Mouse (Mus musculus) cerebellum, postnatal 36 days (tissue): ENCODE measurements around the gene Tnip1.

ENCODE experiments used
- DNase-seq, 2 experiments: peaks; one replicate each; pipeline ENCODE4 v3.0.0; 2021 to 2022; ENCODE audit warnings: mixed read lengths in 2 of 2

Gene Tnip1

DNA sequence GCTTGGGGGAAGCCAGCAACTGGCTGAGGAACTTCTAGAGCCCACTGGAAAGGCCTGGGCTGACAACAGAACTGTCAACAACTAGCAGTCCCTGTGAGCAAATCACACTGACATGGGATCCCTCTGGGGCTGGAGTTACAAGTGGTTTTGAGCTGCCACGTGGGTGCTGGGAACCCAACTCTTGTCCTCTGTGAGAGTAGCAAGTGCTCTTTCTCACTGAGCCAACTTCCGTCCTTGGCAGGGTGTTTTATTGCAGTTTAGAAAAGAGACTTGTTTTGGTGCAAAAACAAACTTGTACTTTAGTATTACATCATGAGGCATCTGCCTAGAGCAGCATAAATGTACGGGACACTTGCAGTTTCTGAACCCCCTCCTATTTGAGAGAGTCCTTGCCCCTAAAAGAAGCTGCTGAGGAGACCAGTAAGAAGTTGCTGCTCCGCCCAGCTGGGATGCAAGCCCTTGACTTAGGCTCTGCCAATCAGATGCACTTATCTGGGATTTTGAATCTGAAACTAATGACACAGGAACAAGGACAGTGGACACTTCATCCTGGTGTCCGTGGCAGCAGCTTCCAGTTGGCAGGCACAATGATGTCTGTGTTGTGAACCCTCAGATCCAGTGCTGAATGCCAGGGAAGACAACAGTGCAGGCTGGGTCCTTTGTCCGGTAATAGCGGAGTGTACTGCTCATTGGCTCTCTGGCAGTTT lies 90.7 kb downstream of the Tnip1 start:
- no peak for DNase-seq

DNA sequence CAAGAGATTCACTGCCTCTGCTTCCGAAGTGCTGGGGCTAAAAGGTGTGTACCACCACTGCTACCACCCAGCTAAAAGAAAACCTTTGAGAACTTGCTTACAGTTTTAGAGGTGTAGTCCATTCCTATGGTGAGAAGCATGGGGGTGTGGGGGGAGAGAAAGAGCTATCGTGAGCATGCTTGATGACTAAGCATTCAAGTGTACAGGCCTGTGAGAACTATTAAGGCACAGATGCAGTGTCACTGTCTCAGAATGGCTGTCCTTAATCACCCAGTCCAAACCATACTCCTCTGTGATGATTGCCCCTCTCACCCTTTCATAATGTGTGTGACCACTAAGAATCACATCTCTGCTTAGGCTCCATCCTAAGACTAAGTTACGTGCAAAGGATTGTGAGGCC lies 93.4 kb downstream of the Tnip1 start:
- no peak for DNase-seq

DNA sequence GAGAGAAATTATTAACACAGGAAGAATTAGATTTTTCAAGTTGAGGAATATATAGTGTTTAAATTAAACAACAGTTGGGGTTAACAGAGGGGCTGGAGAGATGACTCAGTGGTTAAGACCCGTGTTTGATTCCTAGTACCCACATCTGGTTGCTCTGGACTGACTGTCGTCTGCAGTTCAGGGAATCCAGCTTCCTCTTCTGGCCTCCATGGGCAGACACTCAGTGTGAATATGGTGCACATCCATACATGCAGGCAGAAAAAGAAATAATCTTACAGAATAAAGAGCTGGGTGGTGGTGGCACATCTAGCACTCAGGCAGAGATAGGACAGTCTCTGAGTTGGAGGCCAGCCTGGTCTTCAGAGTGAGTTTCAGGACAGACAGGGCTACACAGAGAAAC lies 94.3 kb downstream of the Tnip1 start:
- no peak for DNase-seq

DNA sequence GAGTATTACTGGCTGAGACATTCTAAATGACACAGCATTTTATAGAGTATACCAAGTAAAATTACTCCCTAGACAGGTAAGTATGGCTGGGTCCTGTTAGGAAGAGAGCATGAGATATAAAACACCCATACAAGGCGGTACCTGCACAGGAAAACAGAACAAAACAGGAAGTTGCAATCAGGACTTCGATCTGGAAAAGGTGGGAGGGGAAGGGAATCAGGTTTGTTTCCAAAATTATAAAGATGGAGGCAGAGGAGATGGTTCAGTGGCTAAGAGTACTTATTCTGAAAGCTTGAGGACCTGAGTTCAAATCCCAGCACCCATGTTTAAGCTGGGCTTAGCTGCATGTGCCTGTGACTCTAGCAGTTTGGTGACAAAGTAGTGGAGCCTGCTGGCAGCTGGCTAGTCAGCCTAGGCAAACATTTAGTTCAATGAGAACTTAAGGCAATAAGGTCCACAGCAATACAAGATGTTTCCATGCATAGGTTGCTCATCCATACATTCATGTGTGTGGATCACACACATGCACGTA lies 94.7 kb downstream of the Tnip1 start:
- DNase-seq: no peak

DNA sequence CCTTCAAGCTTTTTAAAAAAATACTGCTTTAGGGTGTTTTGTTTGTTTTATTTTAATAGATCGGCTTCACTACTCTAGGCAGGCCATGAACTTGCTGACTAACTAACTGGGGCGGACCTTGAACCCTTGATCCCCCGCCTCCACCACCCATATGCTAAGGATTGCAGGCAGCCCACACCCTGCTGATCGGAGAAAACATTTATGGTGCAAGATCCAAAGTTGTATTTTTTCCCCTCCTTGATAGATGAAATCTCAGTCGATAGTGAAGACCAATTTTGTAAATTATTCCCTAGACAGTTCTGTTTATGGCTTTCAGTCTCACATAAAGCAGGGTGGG lies 95.7 kb downstream of the Tnip1 start:
- no peak for DNase-seq

DNA sequence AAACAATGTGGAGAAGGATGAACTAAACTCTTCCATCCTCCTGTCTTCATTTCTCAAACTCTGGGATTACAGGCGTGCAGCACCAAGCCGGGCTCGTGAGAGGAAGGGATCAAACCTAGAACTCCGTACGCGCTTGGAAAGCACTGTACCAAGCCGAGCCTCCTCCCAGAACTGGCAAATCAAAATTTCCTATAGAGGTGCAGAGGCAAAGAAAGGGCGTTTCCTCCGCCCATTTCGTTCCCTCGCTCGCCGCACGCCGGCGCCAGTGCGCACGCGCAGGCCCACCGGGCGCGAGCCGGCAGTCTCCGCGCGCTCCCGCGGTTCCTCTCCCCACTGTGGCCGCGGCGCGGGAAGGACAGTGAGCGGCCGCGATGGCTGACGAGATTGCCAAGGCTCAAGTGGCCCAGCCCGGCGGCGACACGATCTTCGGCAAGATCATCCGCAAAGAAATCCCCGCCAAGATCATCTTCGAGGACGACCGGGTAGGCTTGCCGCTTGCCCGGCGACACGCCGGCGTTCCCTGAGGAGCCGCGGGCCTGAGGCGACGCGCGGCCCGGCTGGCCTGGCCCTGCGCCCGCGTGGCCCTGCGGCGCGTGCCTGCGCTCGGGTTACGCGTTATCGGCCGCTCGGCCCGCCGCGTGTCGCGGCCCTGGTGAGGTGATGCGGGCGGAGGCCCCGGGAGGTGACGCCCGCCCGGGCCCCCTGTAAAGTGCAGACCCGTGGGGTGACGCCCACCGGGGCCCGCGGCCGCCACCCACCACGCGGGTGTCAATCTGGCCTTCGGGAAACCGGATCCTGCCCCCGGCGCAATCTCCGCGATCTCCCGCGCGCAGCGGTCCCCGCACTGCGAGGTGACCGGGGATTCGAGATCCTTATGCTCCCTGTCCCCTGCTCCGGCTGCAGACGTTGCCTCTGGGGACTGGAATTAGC lies 96.3 kb downstream of the Tnip1 start, which contains the start of gene Hint1:
Gene Hint1 (plus strand): TSS at position 265 of the 930 bp plus-strand sequence.
- DNase-seq: peak; percentile 93 to 95

DNA sequence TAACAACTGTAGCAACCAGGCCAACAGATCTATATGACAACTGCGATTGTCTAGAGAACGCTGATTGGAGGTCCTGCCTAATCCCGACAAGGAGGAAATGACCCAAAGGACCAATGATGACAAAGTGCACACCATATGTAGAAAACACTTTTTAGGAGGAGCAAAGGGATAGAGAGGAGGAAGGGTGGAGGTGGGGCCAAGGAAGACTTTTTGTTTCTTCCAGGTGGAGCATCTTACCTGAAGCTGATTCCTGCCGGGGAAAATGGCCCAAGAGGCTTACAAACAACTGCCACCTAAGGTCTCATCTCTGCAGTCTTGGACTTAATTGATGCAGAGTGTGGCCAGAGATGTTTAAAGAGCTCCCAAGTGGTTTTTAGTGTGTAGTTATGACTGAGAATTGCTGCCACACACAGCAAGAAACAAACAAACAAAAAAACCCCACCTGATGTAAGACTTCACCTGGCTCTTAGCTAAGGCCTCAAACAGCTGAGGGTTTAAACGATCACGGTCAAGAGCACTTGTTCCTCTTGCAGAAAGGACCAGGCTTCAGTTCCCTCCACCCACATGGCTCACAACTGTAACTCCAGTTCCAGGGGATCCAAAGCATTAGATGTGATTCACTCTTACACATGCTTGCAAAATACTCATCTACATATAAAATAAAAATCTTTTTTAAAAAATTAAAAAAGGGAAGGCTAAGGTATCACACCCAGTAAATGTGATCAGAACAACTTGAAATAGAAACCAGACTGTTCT lies 97.2 kb downstream of the Tnip1 start:
- DNase-seq: no peak

DNA sequence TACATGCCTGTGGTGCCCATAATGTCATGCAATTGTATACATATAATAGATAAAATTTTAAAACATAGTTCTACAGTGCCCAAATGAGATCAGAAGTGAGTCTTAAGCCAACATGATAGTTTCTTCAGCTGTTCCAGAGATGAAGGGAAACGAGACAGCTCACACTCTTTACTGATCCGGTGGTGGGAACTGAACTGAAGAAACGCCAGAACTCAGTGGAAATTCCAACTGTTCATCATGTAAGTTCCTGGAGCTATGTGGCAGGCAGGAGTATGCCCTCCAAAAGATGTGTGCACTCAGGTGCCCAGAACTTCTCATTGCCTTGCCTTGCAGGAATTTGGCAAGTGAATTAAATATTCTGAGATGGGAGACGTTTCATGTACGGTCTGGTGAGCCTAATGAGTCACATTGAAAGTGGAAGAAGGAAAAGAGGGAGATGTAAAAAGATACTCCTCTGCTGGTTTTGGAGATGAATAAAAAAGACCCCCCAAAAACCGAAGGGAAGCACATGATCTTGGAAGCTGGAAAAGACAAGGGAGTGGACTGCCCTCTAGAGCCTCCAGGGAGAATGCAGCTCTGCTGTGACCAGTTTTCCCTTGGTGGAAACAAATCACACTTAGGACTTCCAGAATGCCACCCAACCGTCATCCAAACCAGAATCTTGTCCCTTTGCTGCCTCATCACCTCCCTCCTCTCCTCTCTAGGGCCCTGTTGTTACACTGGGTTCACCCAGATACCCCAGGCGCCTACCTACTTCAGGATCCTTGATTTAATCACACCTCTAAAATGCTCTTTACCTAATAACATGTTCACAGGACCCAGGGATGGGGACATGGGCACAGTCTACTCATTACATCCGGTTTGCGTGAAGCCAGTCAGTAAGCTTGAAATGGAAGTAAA lies 99.8 kb downstream of the Tnip1 start:
- DNase-seq: peak; percentile 60 to 73

DNA sequence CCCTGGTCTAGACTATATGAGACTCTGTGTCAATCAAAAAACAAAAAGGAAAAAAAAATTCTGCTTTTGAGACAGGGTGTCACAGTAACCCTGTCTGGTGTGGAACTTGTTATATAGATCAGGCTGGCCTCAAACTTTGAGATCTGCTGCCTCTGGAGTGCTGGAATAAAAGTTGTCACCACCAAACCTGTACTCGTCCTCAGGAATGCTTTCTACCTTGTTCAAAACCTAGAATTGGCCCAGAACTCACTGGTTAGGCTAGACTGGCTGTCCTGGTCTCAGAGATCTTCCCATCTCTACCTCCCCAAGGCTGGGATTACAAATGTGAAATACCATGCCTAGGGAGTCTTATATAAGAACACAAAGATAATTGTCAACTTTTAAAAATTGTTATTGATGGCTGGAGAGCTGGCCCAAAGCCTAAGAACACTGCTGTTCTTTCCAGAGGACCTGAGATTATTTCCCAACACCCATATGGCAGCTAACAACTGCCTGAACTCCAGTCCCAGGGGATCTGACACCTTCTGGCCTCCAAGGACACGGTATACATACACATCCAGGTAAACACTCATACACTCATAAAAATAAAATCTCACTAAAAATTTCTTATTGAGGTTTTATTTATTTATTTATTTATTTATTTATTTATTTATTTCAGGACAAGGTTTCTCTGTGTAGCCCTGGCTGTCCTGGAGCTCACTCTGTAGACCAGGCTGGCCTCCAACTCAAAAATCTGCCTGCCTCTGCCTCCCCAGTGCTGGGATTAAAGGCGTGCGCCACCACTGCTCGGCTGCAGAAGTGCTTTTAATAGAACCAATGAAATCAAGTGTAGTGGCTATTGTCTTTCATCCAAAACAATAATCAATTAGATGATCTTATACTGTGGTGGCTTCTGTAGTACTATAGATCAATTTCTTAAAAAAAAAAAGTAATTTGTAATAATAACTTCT lies 101.0 kb downstream of the Tnip1 start:
- no peak for DNase-seq
